Mouse (Mus musculus): ENCODE data around the gene Pfdn6.

DNA sequence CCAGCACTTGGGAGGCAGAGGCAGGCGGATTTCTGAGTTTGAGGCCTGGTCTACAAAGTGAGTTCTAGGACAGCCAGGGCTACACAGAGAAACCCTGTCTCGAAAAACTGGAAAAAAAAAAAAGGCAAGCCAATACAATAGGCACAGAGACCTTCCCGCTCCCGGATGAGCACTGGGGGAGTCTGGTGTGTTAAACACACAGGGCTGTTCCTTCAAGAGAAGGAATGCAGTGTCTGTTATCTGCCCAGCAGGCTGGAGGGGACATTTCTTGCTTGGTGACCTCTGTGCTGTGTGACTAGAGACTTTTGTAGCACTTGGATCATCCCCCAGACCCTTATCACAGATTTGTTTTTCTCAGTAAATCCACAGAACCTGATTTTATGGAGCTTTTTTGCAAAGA is 38.5 kb downstream of the Pfdn6 start:
- TF ChIP-seq POLR2A (IDR thresholded peaks at IDR 0.05; ENCODE audit: borderline replicate concordance, low read depth, low read length) (no peak), CTCF (IDR thresholded peaks at IDR 0.05; ENCODE audit: low read depth, low read length) (no peak)
